Mouse (Mus musculus) bone marrow, adult 2 months (tissue): ENCODE results near the gene Iqsec1. TPM values are rescaled to one million over a fixed set of nuclear protein-coding genes. Genes with fewer than 3 reads are reported as not detected.
A peak's percentile ranks its signal among the peaks of the same experiment; 100 is the strongest.

ENCODE experiments used
- H3K27ac ChIP-seq: fragments of 200-500 bp; 2 replicates; pipeline ENCODE4 v1.5.1; 2012; ENCODE audit warnings: low read depth, mild to moderate bottlenecking, control low read depth, inconsistent platforms, low read length; ENCODE audit not compliant: control insufficient read depth, poor library complexity, insufficient read depth
- H3K4me1 ChIP-seq: fragments of 200-500 bp; 2 replicates; pipeline ENCODE4 v1.6.1; 2011; ENCODE audit warnings: low read length; ENCODE audit not compliant: control insufficient read depth, insufficient read depth
- H3K4me3 ChIP-seq: fragments of 200-500 bp; replicated peaks from 2 replicates; pipeline ENCODE3; 2011; ENCODE audit warnings: mild to moderate bottlenecking, low read depth, low read length, control low read depth; ENCODE audit not compliant: control insufficient read depth
- CTCF ChIP-seq: fragments of 200-500 bp; IDR thresholded peaks from 2 replicates; pipeline ENCODE4 v1.5.1; 2011; ENCODE audit warnings: low read length, control low read depth; ENCODE audit not compliant: control insufficient read depth, insufficient read depth
- POLR2A ChIP-seq: fragments of 200-500 bp; IDR thresholded peaks from 2 replicates; pipeline ENCODE4 v1.6.1; 2011; ENCODE audit warnings: low read depth, mild to moderate bottlenecking, control low read depth, low read length, borderline replicate concordance; ENCODE audit not compliant: control insufficient read depth
- WGBS: fragments of 180-500 bp; shearing (Covaris S2); methylation state at CpG from one replicate; pipeline ENCODE4 v1.1.7; 2018; 5-methylcytosine and 5-hydroxymethylcytosine counted together
- polyA plus RNA-seq: library from polyadenylated mRNA; stranded (reverse); fragments of >200 nt; gene quantifications from 2 replicates; pipeline ENCODE4 v1.2.4, GENCODE M21; 2011; ENCODE audit warnings: low replicate concordance; ENCODE audit not compliant: missing spikeins, insufficient read depth, insufficient read length

The Iqsec1 gene
- polyA plus RNA-seq, 1 experiment: 81.1 TPM

- H3K27ac ChIP-seq: no peak overlapping the region
- WGBS: 22% methylated on average over 2 of the region's 2 CpGs
- H3K4me3 ChIP-seq: no peak overlapping the region
- no peaks in the 10 kb centered on the region for H3K4me1 ChIP-seq
- TF ChIP-seq CTCF: no peak
- TF ChIP-seq POLR2A: no peak
Measured at GRCm38 (mm10) chr6:90852360-90852759, 136.1 kb downstream of the Iqsec1 start.

- 37% methylated on average over 1 of the region's 1 CpGs for WGBS
- Histone ChIP-seq H3K27ac (no peak overlapping the region), H3K4me1 (no peaks in the 10 kb centered on the region), H3K4me3 (no peak overlapping the region)
- TF ChIP-seq CTCF (no peak), POLR2A (no peak)
Measured at GRCm38 (mm10) chr6:90848068-90848467, 140.4 kb downstream of the Iqsec1 start.

- TF ChIP-seq POLR2A (no peak), CTCF (no peak)
- Histone ChIP-seq H3K27ac (no peak overlapping the region), H3K4me3 (no peak overlapping the region), H3K4me1 (no peaks in the 10 kb centered on the region)
- 45% methylated on average over 2 of the region's 2 CpGs for WGBS
Measured at GRCm38 (mm10) chr6:90847523-90847922, 141.0 kb downstream of the Iqsec1 start.

GRCm38 (mm10) chr6:90839972-90840371 lies 148.5 kb downstream of the Iqsec1 start:
- WGBS: 51% methylated on average over 2 of the region's 2 CpGs
- Histone ChIP-seq H3K4me1 (no peaks in the 10 kb centered on the region; the same call in 1 of the 2 replicates), H3K27ac (no peak overlapping the region), H3K4me3 (no peak overlapping the region)
- TF ChIP-seq CTCF: no peak
- no peak for TF ChIP-seq POLR2A

- 39% methylated on average over 2 of the region's 2 CpGs for WGBS
- TF ChIP-seq POLR2A (no peak), CTCF (no peak)
- H3K27ac ChIP-seq: no peak overlapping the region
Measured at GRCm38 (mm10) chr6:90836749-90837148, 151.7 kb downstream of the Iqsec1 start.

GRCm38 (mm10) chr6:90829536-90829935 lies 158.9 kb downstream of the Iqsec1 start:
- TF ChIP-seq POLR2A (no peak), CTCF (no peak)
- Histone ChIP-seq H3K27ac (no peak overlapping the region), H3K4me1 (no peaks in the 10 kb centered on the region; the same call in 1 of the 2 replicates), H3K4me3 (no peak overlapping the region)
- WGBS: 79% methylated on average over 6 of the region's 6 CpGs

More at GRCm38 (mm10) chr6:90836749-90837148, 151.7 kb downstream of the Iqsec1 start:
- H3K4me1 ChIP-seq: no peaks in the 10 kb centered on the region; the same call in 1 of the 2 replicates
- H3K4me3 ChIP-seq: no peak overlapping the region

GRCm38 (mm10) chr6:90825063-90825462 lies 163.4 kb downstream of the Iqsec1 start:
- Histone ChIP-seq H3K4me3 (no peak overlapping the region), H3K27ac (peak overlapping the region; percentile 57; the same call in 1 of the 2 replicates), H3K4me1 (no peaks in the 10 kb centered on the region; the same call in 1 of the 2 replicates)
- WGBS: 15% methylated on average over 2 of the region's 2 CpGs
- no peak for TF ChIP-seq CTCF
- no peak for TF ChIP-seq POLR2A

GRCm38 (mm10) chr6:90823322-90823721 lies 165.2 kb downstream of the Iqsec1 start:
- 54% methylated on average over 4 of the region's 4 CpGs for WGBS
- Histone ChIP-seq H3K4me3 (no peak overlapping the region), H3K4me1 (no peaks in the 10 kb centered on the region; the same call in 1 of the 2 replicates), H3K27ac (no peak overlapping the region)
- no peak for TF ChIP-seq POLR2A
- TF ChIP-seq CTCF: no peak
